Mouse (Mus musculus) forebrain, embryonic 13.5 days (tissue): Measurements from ENCODE around the gene Gm1113. TPM values are rescaled to one million over a fixed set of nuclear protein-coding genes. Genes with fewer than 3 reads are reported as not detected.

Experiments used
- ATAC-seq: fragments of 200-750 bp; cut with Nextera tagmentation; 2 replicates; pipeline ENCODE4 v1.8.0; 2017
- H3K27ac ChIP-seq: fragments of 300-500 bp; sonication (generic); 2 replicates; pipeline ENCODE4 v1.5.1; 2015; ENCODE audit warnings: inconsistent platforms, mild to moderate bottlenecking, moderate library complexity
- H3K27me3 ChIP-seq: fragments of 300-500 bp; sonication (generic); 2 replicates; pipeline ENCODE4 v1.6.1; 2015; ENCODE audit warnings: mild to moderate bottlenecking, inconsistent platforms
- H3K36me3 ChIP-seq: fragments of 300-500 bp; sonication (generic); 2 replicates; pipeline ENCODE4 v1.6.1; 2015; ENCODE audit warnings: mild to moderate bottlenecking, inconsistent platforms; ENCODE audit not compliant: poor library complexity, severe bottlenecking
- H3K4me1 ChIP-seq: fragments of 300-500 bp; sonication (generic); 2 replicates; pipeline ENCODE4 v1.6.1; 2015; ENCODE audit warnings: inconsistent platforms
- H3K4me2 ChIP-seq: fragments of 300-500 bp; sonication (generic); 2 replicates; pipeline ENCODE4 v1.6.1; 2015; ENCODE audit warnings: inconsistent platforms, mild to moderate bottlenecking, moderate library complexity
- H3K4me3 ChIP-seq: fragments of 300-500 bp; sonication (generic); 2 replicates; pipeline ENCODE4 v1.5.1; 2015; ENCODE audit warnings: mild to moderate bottlenecking, inconsistent platforms
- H3K9ac ChIP-seq: fragments of 300-500 bp; sonication (generic); 2 replicates; pipeline ENCODE4 v1.6.1; 2015; ENCODE audit warnings: mild to moderate bottlenecking, inconsistent platforms
- H3K9me3 ChIP-seq: fragments of 300-500 bp; sonication (generic); replicated peaks from 2 replicates; pipeline ENCODE4 v1.6.1; 2016; ENCODE audit warnings: inconsistent platforms
- WGBS: fragments of 180-500 bp; shearing (Covaris S2); methylation state at CpG from one replicate; pipeline ENCODE4 v1.1.7; 2015; 5-methylcytosine and 5-hydroxymethylcytosine counted together
- polyA plus RNA-seq: library from polyadenylated mRNA; unstranded; fragments of >200 nt; fragmentation: Nextera tagmentation; extraction: Ambion mirVana; gene quantifications from 2 replicates; pipeline ENCODE4 v1.2.1, GENCODE M21; 2015

Gene Gm1113
- polyA plus RNA-seq, 1 experiment from 2014 or later: not detected

DNA sequence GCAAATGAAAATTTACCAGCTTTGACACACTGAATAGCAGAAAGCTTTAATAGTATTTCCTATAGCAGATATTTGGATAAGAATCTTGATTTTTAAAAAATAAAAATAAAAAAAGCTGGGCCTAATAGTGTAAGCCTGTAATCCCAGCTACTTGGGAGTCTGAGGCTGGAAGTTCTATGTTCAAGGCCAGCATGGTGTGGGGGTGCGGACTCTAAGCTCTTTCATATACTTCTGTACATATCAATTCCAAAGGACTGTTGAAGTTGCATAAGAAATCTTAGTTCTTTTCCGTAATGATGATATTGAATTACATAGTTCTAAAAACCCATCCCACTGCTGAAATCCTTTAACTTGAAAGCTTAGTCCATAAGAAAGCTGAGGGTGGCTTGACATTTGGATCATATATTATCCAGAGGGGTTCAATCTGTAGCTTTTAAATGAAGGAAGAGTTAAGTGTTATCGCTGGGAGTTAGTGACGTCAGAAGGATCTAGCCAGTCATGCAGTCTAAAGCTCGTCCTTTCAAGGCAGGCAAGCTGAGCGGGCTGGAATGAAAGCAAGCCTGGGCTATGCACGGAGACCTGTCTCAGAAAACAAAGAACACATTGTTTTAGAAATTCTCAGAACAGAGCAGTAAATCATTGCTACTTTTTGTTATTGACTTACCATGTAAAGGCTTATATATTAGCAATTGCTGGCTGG is 24.9 kb downstream of the Gm1113 start:
- ATAC-seq: peak; percentile 53; the same call in 1 of the 2 replicates
- H3K4me2 ChIP-seq: no peak overlapping the region
- H3K9ac ChIP-seq: no peak overlapping the region
- 36% methylated on average over 7 of the region's 7 CpGs for WGBS
- peak overlapping the region; percentile 8; the same call in 1 of the 2 replicates for H3K27ac ChIP-seq
- no peak overlapping the region for H3K4me3 ChIP-seq
- H3K36me3 ChIP-seq: peaks cover 70% of the 10 kb centered on the region
- no peaks in the 10 kb centered on the region for H3K27me3 ChIP-seq
- H3K9me3 ChIP-seq: no peaks in the 10 kb centered on the region
- H3K4me1 ChIP-seq: 0 out of 2 replicates have a peak, but pooled peaks cover 6% of the 10 kb centered on the region

GRCm38 (mm10) chr9:35491109-35491866 is 26.8 kb downstream of the Gm1113 start:
- no peaks in the 10 kb centered on the region for H3K27me3 ChIP-seq
- H3K36me3 ChIP-seq: peaks cover 74% of the 10 kb centered on the region
- peak; percentile 55; the same call in 1 of the 2 replicates for ATAC-seq
- no peak overlapping the region for H3K4me3 ChIP-seq
- H3K9me3 ChIP-seq: no peaks in the 10 kb centered on the region
- H3K9ac ChIP-seq: no peak overlapping the region
- H3K4me1 ChIP-seq: 0 out of 2 replicates have a peak, but pooled peaks cover 6% of the 10 kb centered on the region
- H3K27ac ChIP-seq: no peak overlapping the region
- 77% methylated on average over 11 of the region's 11 CpGs for WGBS
- no peak overlapping the region for H3K4me2 ChIP-seq

- Histone ChIP-seq H3K9ac (no peak overlapping the region), H3K4me2 (no peak overlapping the region), H3K27me3 (no peaks in the 10 kb centered on the region), H3K9me3 (no peaks in the 10 kb centered on the region), H3K27ac (no peak overlapping the region), H3K4me1 (0 out of 2 replicates have a peak, but pooled peaks cover 6% of the 10 kb centered on the region), H3K4me3 (no peak overlapping the region), H3K36me3 (peaks cover 75% of the 10 kb centered on the region)
- 89% methylated on average over 4 of the region's 4 CpGs for WGBS
- ATAC-seq: no peak
Measured at GRCm38 (mm10) chr9:35488496-35488895, 29.6 kb downstream of the Gm1113 start.

- no peak for ATAC-seq
- Histone ChIP-seq H3K27ac (no peak overlapping the region), H3K9me3 (no peaks in the 10 kb centered on the region), H3K4me3 (no peak overlapping the region), H3K9ac (no peak overlapping the region), H3K4me1 (peaks cover 10% of the 10 kb centered on the region), H3K27me3 (no peaks in the 10 kb centered on the region), H3K36me3 (peaks cover 83% of the 10 kb centered on the region), H3K4me2 (no peak overlapping the region)
- 88% methylated on average over 13 of the region's 13 CpGs for WGBS
Measured at GRCm38 (mm10) chr9:35486616-35487015, 31.5 kb downstream of the Gm1113 start.

- peaks cover 82% of the 10 kb centered on the region for H3K36me3 ChIP-seq
- H3K9ac ChIP-seq: no peak overlapping the region
- 83% methylated on average over 3 of the region's 3 CpGs for WGBS
- H3K27me3 ChIP-seq: no peaks in the 10 kb centered on the region
- H3K4me1 ChIP-seq: peaks cover 14% of the 10 kb centered on the region
- ATAC-seq: no peak
- H3K4me2 ChIP-seq: no peak overlapping the region
- no peaks in the 10 kb centered on the region for H3K9me3 ChIP-seq
- H3K4me3 ChIP-seq: no peak overlapping the region
- no peak overlapping the region for H3K27ac ChIP-seq
Measured at GRCm38 (mm10) chr9:35483949-35484348, 34.1 kb downstream of the Gm1113 start.

DNA sequence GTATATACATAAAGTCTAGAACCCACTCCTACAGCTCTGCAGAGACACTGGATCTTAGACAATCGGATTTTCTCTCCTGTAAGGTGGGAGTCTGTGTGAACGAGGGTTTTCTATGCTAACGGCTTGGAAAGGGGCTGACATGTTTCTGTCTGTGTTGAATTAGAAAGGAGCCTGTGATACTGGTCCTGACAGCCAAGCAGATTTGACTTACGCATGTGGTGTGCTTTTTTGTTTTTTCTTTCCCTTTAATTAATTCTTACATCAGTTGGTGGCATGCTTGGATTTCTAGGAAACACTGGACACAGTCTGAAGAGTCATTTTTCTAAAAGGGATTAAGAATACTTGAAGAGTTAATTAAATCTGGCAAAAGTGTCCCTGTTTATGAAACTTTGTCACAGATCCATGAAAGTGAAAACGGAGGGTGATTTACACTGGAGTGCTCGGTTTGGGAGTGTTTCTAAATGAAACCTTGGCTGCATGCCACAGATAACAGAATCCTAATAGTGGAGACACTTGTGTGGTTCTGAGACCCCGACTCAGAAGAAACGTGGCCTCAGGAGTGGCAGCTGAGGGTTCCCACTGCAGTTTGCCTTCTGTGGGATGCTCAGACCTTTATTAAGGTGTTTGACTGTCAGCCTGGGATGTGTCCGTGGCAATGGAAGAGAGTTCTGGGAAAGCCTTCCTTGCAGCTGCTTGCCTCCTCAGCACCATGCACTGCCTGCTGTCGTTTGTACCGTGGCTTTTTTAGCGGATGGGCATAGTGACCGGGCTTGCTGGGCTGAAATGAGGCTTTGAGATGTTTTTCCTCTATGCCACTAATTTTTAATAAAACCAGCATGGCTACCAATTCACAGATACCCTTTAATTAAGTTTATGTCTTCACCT is 35.8 kb downstream of the Gm1113 start:
- Histone ChIP-seq H3K4me1 (peaks cover 14% of the 10 kb centered on the region), H3K9me3 (no peaks in the 10 kb centered on the region), H3K27ac (peak overlapping the region; percentile 48; the same call in 1 of the 2 replicates), H3K9ac (0 out of 2 replicates have a peak overlapping the region, but pooled peaks have one; percentile 27), H3K36me3 (peaks cover 81% of the 10 kb centered on the region), H3K4me2 (no peak overlapping the region), H3K4me3 (no peak overlapping the region), H3K27me3 (no peaks in the 10 kb centered on the region)
- 42% methylated on average over 13 of the region's 13 CpGs for WGBS
- ATAC-seq: peak; percentile 78

DNA sequence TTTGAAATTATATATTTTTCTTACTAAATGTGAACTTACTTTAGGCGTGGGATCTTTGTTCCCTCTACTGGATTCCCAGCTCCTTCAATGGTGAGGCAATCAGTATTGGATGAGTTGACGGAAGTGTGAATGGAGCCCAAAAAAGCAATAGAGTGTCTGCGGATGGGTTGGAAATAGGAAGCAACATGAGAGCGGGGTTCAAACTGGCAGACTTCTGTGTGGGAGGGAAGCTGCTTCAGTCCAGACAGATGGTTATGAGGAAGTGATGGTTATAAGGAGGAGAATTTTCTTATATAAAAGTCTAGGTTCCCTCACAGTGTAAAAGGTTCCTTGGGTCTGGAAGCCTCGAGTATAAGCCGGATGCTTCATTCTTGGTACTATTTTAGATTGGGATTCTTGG is 38.6 kb downstream of the Gm1113 start:
- Histone ChIP-seq H3K4me1 (peaks cover 14% of the 10 kb centered on the region), H3K9me3 (no peaks in the 10 kb centered on the region), H3K9ac (no peak overlapping the region), H3K4me2 (no peak overlapping the region), H3K36me3 (peaks cover 79% of the 10 kb centered on the region), H3K27me3 (no peaks in the 10 kb centered on the region), H3K4me3 (no peak overlapping the region), H3K27ac (no peak overlapping the region)
- no peak for ATAC-seq
- WGBS: 88% methylated on average over 6 of the region's 6 CpGs

GRCm38 (mm10) chr9:35475394-35475793 is 42.7 kb downstream of the Gm1113 start:
- Histone ChIP-seq H3K27ac (no peak overlapping the region), H3K36me3 (peaks cover 85% of the 10 kb centered on the region), H3K4me3 (no peak overlapping the region), H3K4me2 (no peak overlapping the region), H3K4me1 (no peaks in the 10 kb centered on the region), H3K9me3 (no peaks in the 10 kb centered on the region), H3K9ac (no peak overlapping the region), H3K27me3 (no peaks in the 10 kb centered on the region)
- ATAC-seq: no peak
- WGBS: 90% methylated on average over 7 of the region's 7 CpGs

DNA sequence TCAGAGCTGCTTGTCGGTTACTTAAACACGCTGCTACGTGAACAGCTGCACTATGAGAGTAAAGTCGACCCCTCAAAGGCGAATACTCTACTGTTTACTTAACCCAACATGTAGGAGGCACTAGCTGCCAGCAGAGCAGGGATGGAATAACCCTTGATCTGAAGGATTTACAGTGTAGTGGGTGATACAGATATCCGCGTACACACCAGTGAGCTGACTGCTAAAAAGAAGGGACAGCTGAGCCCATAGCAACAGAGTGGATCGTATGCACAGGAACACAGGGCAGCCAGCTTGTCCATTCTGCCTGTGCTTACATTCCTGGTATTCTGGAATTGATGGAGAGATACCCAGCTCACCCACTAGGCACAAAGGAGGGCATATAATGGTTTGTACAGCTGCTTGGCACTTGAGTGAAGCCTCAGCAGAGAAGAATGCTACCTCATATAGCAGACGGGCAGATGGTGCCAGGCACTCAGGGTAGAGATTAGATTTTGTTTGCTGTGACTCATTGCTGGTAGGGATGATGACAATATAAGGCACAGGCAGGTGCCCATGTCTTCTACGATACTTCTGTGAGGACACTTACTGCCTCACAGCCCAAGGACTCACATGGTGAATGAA is 43.9 kb downstream of the Gm1113 start:
- ATAC-seq: peak; percentile 50; the same call in 1 of the 2 replicates
- H3K27ac ChIP-seq: no peak overlapping the region
- H3K36me3 ChIP-seq: peaks cover 87% of the 10 kb centered on the region
- no peak overlapping the region for H3K9ac ChIP-seq
- H3K4me3 ChIP-seq: no peak overlapping the region
- no peaks in the 10 kb centered on the region for H3K9me3 ChIP-seq
- H3K27me3 ChIP-seq: no peaks in the 10 kb centered on the region
- no peaks in the 10 kb centered on the region for H3K4me1 ChIP-seq
- 89% methylated on average over 10 of the region's 10 CpGs for WGBS
- no peak overlapping the region for H3K4me2 ChIP-seq

DNA sequence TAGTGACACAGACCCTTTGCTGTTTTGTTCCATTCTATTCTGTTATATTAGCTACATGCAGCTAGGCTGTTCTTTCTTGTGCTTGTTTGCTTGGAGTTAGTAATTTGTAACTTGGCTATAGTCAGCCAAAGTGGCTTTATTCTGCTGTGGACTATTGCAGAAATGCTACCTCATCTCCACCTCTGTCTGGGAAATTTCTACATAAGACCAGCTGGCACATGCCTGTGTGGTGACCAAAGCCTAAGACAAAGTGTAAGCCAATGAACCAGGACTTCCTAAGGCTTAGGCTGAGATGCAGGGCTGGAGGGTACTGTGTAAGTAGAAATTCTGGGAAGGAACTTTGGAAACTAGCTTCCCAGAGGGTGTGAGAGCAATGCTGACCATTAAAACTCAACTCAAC is 49.2 kb downstream of the Gm1113 start:
- H3K4me3 ChIP-seq: no peak overlapping the region
- H3K4me1 ChIP-seq: 0 out of 2 replicates have a peak, but pooled peaks cover 4% of the 10 kb centered on the region
- ATAC-seq: no peak
- no peaks in the 10 kb centered on the region for H3K27me3 ChIP-seq
- H3K9ac ChIP-seq: no peak overlapping the region
- H3K36me3 ChIP-seq: peaks cover 61% of the 10 kb centered on the region
- no peak overlapping the region for H3K27ac ChIP-seq
- H3K9me3 ChIP-seq: no peaks in the 10 kb centered on the region
- no peak overlapping the region for H3K4me2 ChIP-seq

DNA sequence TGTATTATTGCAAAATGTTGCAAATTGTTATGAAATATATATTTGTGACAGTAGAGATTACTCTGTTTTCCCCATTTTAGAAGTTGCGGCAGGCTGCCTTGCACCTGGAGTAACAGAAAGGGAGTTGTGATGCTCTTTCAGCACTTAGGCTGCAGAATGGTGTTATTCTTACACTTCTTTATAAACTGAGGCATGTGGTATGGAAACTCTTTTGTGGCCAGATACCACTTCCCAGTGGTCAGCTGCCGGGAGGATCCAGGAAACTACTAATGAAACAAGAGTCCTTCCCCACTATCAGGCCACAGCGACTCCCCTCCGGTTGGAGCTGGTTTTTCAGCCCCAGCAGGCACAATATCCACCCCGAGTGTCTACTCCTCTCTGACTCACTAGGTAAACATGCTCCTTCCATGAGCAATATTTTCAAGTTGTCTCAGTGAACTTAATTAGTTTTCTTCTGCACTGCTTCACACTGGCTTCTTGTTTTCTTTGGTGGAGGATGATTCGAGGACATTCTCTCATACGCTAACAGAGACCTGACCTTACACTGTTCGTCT is 50.7 kb downstream of the Gm1113 start:
- Histone ChIP-seq H3K27ac (no peak overlapping the region), H3K9ac (no peak overlapping the region), H3K4me2 (no peak overlapping the region), H3K4me1 (0 out of 2 replicates have a peak, but pooled peaks cover 4% of the 10 kb centered on the region), H3K36me3 (peaks cover 60% of the 10 kb centered on the region), H3K4me3 (no peak overlapping the region), H3K9me3 (no peaks in the 10 kb centered on the region), H3K27me3 (no peaks in the 10 kb centered on the region)
- WGBS: 81% methylated on average over 8 of the region's 8 CpGs
- no peak for ATAC-seq
